Mouse (Mus musculus) R1 (cell line): ENCODE data around the gene Ubn1.

Experiments used
- DNase-seq: peaks from one replicate; pipeline ENCODE4 v3.0.0-alpha.2; 2018; ENCODE audit warnings: low read depth, low spot score

Gene Ubn1

DNA sequence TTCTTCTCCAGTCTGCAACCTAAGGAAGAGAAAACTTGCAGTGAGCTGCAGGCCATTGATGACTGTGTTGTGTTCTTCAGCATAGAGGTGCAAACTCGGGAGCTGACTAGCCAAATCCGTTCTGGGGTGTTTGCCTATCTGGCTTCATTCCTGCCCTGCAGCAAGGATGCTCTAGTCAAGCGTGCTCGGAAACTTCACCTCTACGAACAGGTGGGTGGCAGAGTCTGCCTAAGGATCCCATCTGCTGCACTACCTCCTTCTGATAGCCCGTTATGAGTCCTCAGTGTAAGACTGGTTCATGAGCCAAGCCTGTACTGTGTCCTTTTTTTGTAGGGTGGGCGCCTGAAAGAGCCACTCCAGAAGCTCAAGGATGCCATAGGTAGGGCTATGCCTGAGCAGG, 22.1 kb downstream of the Ubn1 start:
- DNase-seq: no peak

DNA sequence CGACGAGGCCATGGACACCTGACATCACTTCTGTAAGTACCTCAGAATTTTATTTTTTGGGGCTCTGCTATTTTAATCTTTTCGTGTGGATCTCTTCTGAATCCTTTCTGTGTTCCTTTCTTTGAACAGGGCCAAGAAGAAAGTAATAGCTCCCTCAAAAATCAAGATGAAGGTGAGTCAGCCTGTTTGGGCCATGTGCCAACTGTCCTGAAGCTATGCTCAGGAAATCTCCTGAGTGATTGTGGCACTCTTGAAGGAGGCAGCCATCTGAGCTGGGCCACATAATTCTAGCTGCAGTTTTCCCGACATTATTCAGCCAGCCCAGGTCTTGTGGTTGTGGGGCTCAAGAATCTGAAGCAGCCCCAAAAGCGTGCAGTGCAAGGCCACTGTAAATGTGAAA, 24.5 kb downstream of the Ubn1 start:
- DNase-seq: no peak

DNA sequence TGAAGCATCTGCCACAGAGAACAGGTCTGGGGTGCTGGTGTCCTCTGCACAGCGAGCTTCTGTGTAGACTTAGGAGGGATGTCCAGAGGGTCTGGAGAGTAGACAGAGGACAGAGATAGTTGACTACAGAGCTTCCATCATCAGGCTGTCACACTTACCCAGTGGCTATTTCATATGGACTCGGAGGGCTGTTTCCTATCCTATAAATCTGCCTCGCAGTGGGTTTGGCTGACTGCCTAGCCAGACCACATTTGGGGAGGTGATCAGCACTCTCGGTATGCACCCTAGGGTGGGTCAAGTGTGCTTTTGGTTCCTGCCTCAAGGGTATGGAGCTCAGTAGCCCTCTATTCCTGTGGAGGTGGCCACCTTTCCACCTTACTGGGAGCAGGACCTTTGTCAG, 35.3 kb downstream of the Ubn1 start:
- no peak for DNase-seq

DNA sequence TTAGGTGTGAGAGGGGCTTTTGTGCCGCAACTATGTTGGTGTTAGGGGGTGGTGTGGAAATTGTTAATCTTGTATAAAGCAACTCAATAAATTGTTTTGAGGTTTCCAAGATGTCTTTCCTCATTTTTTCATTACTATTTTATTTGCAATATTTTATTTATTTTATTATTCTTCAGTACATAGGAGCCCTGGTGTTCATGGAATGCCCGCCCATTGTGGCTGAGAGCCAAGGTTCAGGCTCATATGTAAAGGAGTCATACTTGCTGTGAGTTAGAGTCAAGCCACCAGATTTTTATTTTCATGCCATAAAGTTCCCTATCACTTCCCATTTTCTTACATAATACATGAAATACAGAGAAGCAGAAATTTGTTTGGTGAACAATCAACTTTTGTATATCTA, 36.3 kb downstream of the Ubn1 start:
- DNase-seq: no peak

DNA sequence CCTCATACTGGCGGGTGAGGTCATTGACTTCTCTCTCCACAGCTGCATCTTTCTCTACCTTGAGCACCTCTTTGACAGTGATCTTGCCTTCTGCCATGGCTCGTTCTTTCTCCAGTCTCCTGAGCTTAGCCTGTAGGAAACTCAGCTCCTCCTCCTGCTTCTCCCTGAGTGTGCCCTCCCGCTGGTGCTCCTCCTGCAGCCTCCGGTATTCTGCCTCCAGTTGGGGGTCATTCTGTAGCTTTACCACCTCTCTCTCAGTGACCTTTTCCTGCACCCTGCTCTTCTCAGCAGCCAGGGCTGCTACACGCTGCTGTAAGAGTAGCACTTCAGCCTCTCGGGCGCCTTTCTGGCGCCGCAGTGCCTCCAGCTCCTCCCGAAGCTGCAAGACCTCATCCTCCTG, 39.2 kb downstream of the Ubn1 start:
- DNase-seq: no peak

DNA sequence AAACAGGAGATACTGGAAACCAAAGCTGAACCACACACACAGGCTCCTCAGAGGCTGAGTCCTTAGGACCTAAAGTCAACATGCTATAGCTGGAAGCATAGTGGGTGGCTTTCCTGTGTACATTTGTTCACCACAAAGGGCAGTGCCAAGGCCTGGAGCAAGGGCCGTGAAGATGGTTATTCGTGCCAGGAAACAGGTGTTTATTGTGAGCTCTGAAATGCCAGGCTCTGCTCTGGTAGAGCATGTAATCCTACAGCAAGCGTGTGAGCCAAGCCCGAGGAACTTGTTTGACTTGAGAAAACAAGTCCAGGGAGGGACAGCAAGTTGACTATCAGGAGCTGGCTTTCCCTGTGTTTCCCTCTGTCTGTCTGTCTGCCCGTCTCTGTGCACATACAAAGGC, 43.4 kb downstream of the Ubn1 start:
- DNase-seq: no peak

DNA sequence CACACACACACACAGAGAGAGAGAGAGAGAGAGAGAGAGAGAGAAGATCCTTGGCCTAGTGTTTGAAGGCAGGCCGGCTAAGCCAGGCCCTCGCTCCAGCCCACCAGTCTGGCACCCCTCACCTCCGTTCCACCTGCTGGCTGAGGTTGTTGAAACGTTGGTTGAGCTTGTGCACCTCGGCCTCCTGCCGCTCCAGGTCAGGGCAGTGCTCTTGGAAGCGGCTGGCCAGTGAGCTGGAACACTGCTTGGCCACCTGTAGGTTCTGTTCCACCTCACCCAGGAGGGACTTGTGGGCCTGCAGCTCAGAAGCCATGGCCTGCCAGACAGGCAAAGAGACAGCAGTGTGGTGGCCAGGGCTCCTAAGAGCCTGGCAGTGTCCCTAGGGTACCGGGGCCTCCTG, 46.6 kb downstream of the Ubn1 start:
- DNase-seq: no peak

DNA sequence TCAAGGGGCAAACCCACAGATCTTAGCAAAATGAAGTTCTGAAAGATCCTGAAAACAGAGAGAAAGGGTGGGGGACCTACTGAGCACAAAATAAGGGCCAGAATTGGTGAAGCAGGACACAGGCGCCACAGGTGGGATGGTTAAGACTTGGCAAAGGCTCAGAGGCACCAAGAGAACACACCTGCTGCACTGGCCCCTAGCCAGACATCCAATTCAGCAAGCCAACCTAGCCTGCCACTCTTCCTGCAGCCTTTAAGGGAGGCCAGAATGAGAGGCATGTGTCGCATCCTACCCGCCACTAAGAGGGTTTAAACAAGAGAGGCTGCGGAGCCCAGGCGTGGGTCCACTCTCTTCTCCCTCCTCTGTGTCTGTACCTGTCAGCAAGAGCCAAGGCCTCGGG, 51.1 kb downstream of the Ubn1 start:
- DNase-seq: no peak

DNA sequence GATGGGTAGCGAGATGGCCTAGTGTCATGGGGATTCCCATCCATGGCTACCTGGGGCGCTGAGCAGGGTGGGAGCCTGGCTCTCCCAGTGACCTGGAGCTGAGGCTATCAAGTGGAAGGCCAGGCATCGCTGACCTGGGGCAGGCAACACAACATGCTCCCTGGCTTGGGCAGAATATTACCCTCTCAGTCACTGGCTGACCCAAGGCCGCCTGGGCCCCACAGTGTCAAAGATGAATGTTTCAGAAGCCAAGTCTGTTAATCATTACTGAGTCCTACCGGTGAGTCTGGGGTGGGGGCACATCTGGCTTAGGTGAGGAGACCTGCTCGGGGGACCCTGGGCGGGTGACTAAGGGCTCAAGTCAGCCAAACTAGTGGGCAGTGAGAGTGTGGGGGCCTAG, 60.0 kb downstream of the Ubn1 start:
- no peak for DNase-seq

DNA sequence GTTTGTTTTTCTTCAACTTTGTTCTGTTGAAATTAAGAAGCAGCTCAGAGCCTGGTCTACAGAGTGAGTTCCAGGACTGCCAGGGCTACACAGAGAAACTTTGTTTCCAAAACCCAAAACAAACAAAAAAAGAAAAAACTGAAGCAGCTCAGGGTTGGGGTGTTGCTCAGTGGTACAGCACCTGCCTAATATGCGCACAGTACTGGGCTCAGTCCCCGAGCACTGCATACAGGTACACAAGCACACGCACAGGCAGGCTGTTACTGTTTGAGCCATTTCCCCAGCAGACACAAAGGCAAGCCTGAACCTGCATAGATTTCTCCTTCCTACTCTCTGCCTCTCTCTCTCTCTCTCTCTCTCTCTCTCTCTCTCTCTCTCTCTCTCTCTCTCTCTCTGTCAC, 61.2 kb downstream of the Ubn1 start:
- no peak for DNase-seq

DNA sequence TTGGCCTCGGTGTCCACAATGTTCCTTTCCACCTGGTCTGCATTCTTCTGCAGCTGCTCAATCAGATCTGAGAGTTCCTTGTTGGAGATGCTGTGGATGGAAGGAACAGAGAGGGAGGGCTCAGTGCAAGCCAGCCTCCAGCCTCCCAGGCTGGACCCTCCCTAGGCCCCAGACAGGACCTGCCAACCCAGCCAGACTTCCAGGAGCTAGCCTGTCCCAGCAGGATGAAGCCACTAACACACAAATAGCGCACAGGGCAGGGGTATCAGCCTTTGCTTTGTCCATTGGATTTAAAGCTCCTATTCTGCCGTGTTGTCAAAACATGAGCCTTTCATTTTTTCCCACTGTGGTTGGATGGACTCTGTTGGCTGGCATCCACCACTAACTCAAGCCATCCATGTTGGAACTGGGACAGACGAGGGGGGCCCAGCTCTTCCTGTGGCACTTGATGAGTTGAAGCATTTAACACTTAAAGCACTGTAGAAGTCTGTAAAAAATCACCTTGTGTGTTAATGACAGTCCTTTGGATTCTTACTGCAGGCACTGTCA, 63.2 kb downstream of the Ubn1 start:
- DNase-seq: no peak

DNA sequence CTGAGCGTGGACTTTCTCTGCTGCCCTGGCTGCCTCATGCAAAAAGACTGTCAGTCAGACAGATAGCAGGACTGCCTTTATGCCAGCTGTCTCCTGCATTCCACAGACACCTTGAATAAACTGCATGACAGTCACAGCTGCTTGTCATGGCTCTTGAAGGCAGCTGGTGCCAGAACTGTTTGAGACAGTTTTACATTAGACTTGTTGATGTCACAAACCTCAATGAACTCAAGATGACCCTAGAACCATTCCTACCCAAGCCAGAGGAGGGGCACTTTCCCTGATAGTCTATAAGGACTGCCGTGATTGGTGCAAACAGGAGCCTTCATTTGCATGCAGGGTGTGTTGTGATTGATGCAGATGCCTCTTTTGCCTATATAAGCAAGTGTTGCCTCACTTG, 63.7 kb downstream of the Ubn1 start:
- peak; percentile 38 for DNase-seq

DNA sequence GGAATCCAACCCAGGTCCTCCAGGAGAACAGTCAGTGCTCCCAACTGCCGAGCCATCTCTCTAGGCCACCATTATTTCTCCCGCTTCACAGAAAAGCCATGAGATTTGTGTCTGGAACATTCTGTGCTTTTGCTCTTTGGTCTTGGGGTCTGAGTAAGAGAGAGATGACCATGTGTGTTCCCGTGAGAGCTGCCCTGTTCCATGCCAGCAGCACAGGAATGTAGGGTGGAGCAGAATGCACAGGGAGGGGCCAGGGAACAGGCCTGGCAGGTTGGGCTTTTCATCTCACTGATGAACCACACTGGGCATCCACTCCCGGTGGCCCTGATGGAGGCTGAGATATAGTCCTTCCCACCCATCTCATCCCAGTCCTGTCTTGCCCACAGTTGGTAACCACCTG, 69.5 kb downstream of the Ubn1 start:
- DNase-seq: no peak

DNA sequence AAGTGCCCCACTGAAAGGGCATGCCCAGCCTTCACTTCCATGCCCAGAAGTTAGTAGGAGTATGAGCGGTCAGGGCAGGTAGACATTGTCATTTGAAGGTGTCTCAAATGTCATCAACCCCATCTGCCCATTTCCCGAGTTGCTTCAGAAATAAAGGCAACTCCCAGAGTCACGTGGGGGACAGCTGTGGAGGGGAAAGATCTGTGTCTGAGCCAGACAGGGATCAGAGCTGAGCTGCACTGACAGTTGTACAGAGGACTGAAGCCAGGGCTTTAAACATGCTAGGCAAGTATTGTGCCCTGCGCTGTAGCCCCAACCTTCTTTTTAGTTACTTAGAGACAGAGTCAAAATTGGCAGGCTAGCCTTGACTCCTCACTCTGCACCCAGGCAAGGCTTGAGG, 70.0 kb downstream of the Ubn1 start:
- no peak for DNase-seq

DNA sequence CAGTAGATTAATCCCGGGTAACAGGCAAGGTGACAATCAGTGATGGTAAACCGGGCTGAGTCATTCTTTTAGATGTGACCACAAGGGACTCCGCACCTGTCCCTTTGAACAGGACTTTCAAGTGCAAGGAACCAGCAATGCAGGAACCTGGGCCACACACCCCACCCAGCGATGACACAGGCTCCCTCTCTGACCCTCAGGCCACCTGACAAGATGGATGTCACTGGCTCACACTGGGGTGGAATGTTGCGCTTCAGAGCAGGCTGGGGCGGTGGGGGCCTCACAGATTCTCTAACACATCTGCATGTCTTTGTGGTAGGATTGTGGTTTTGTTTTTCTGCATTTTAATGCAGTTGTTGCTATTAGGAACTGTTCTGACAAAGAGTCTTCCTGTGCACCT, 73.6 kb downstream of the Ubn1 start:
- DNase-seq: no peak

DNA sequence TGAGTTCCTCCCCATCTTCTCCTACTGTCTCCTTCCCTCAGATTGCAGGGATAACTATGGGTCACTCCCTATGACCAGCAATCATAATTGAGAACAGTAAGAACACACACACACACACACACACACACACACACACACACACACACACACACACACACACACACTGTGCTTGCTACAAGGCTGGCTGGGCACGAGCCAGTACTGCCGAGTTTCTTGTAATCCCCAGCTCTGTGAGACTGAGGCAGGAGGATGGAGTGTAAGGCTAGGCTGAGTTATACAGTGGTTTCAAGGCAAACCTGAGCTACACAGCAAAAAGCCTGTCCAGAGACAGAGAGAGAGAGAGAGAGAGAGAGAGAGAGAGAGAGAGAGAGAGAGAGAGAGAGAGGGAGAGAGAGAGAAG, 80.3 kb downstream of the Ubn1 start:
- no peak for DNase-seq

DNA sequence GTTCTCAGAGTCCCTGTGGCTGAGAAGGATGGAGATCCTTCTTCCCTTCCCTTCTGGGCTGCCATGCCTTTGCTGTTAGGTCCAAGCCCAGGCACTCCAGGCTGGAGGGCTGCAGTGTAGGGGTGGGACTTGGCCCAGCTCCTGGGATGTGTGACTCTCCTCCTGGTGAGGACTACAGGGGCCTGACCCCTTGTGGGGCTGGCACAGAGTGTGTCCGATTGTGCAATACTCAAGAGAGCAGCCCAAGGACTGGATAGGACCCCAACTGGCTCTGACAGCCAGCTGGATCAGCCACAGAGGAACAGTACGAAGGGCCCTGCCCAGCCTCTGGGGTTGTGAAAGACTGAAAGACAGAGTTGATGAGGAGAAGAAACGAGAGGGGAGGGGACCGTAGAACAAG, 80.9 kb downstream of the Ubn1 start:
- DNase-seq: no peak

DNA sequence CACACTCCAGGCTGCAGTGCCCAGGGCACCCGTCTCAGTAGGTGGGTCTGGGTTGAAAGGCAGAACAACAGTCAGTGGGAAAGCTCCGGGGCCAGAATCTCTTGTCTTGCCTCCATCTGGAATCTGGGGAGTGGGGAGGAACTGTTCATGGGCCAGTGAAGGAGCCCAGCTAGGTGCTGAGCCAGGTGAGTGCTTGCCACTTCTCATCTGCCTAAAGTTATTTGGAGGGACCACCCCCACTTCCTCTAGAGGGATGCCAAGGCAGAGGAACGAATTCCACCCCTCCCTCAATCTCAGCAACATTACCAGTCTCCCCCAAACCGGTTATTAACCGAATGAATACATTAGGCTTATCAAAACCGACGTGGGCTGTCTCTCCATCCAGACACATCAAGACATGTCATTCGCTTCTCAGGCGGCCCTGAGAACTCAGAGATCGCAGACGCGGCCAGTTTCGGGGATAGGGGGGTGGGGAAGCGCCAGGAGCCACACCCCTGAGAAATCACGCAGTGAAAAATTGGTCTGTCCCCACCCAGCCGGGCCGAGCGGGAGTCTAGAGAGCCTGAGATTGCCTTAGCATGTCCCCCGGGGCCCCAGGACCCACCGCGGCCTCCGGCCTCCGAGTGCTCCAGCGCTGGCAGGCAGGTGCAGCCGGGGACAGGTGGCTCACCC, 81.5 kb downstream of the Ubn1 start:
- DNase-seq: no peak

DNA sequence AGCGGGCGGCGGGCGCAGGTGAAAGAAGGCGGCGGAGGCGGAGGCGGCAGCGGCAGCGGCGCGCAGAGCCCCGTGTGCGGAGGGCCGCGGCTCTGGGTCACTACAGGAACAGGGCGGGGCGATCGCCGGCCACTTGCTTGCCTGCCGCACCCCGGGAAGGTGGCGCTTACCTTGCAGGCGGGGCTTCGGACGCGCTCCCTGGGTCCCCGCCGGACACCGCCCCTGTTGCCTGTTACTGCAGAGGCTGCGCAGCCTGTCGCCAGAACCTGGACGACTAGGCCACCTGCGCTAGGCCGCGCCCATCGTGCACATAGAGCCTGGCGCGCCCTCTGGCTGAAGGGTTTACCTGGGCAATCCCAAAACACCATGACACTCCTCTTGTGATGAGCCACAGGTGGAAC, 82.5 kb downstream of the Ubn1 start, which contains the start of gene Ppl:
TSS of gene Ppl (minus strand) at position 21 of the 401 bp plus-strand sequence.
- peak; percentile 86 for DNase-seq

DNA sequence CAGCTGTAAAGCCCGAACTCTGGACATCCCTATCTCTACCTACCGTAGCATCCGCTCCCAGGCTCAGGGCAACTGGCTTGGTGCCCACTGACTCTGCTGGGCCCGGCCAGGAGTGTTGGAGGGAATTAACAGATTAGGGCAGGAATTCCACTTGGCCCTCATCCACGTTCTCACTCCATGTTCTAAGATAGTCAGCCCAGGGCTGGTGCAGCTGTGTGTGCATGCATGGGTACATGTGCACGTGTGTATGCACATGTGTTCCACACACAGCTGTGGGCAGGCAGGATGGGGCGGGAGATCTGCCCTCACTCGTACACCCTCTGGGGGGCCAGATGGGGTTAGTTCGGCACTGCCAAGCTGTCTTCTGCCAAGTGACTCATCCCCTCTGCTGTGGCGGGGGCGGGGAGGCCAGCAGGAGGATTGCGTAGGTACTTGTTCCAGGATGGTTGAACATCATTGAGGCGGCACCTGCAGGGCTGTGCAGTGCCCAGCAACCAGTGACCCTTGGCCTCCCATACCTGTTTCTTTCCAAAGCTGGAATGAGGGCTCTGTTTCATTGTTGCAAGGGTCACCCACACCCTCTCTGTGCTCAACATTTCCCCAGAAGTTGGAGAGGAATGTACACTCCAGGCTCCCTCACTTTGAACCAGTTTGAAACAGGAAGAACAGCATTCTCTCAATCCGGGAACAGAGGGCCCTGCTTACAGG, 84.9 kb downstream of the Ubn1 start:
- DNase-seq: no peak

DNA sequence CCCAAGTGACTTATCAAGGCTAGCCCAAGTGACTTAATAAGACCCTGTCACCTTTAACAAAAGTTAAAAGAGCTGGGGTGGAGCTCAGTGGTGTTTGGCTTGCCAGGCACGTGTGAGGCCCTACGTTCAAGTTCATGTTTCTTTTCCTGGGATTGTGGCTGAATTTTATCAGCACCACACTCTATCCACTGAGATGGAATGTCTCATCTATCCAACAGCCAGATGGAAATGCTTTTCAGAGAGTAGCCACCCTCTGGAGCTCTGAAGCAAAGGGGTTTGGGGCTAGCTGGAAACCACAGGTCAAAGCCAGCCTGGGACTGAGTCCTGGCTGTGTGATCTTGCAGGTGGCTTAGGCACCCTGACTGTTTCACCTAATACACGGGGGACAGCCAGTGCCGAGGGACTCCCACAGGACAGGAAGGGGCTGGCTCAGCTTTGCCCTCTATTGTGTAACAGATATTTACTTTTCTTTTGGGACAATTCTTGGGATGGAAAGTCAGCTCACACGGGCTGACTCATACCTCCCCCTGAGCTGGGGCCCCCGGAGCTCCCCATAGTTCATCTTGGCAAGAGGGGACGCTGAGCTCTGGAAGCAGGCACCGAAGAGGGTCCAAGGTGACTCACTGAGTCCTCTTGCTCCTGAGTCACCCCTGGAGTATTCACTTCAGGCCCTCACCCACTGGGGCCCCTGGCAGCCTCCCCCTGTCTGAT, 85.8 kb downstream of the Ubn1 start:
- DNase-seq: no peak
